8 mouse cellular contexts compared by ENCODE assay signal in the genomic region with DNA sequence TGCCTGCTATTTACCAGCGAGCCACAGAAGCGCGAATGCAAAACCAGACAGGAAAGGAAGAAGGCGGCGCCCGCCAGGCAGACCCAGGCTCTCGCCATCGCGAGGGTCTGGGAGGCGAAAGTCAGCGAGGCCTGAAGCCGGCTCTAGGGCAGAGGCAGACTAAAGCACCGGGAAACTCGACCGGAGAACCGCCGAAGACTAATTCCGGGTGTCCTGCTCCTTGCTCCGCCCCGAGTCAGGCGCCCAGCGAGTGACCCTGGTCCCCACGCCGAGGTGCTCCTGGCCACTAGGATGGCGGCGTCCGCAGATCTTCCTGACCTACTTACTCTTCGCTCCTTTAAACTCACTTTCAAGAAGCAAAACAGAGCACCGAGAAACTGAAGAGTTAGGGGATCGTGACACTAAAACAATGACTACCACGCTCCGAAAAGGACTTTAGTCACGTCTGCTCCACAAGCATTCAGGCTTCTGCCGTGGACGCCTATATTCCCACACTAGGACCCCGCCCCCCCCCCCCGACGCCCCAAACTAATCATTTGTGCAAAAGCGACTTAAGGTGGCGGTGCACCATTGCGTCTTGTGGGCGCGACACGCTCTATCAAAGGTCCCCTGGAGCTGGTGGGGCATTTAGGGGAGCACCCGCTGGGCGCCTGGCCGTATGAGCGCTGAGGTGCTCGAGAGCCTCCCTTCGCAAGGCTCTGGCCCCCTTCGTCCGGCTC. TPM values are rescaled to one million over a fixed set of nuclear protein-coding genes. Genes with fewer than 3 reads are reported as not detected.
A peak's percentile ranks its signal among the peaks of the same experiment; 100 is the strongest.
DNase-seq lines count a peak whose midpoint lies in the region; ATAC-seq and TF ChIP-seq lines count a peak whose summit lies in the region.

A gene (minus strand): TSS at position 287 of the 719 bp plus-strand sequence.
A gene (plus strand): TSS at position 621 of the 719 bp plus-strand sequence.

- H3K4me3 ChIP-seq in hindbrain, postnatal 0 days (ENCODE audit: low read length), result peak within 1 kb of the TSS; percentile 93
- peak within 1 kb of the TSS; percentile 82 for H3K4me3 ChIP-seq in left cerebral cortex, adult 2 months

- H3K9me3 ChIP-seq in hindbrain, postnatal 0 days (ENCODE audit: low read length), result no peaks in the 10 kb centered on the region

- ATAC-seq in hindbrain, postnatal 0 days, result peak; percentile 99
- ATAC-seq in megakaryocyte, adult 5-6 weeks (ENCODE audit: poor library complexity, severe bottlenecking), result peak; percentile 81

- H3K4me2 ChIP-seq in hindbrain, postnatal 0 days (ENCODE audit: low read depth, low read length), result peak within 1 kb of the TSS; percentile 84

- H3K27ac ChIP-seq in hindbrain, postnatal 0 days, result peak within 1 kb of the TSS; percentile 90
- H3K27ac ChIP-seq in left cerebral cortex, adult 2 months, result peak within 1 kb of the TSS; percentile 100

- no peaks in the 10 kb centered on the region for H3K27me3 ChIP-seq in hindbrain, postnatal 0 days (ENCODE audit: insufficient read depth, low read length)

- peak within 1 kb of the TSS; percentile 87 for H3K9ac ChIP-seq in hindbrain, postnatal 0 days (replicated peaks; ENCODE audit: low read length)

- intact Hi-C loops in left cerebral cortex, adult 2 months (cut with DNase I), result loop anchor here (5.0 kb wide), 2 partner anchors 399 to 446 kb away; a partner anchor contains a TSS

- under 1% methylated on average over 52 of the region's 52 CpGs for WGBS in hindbrain, postnatal 0 days

- peaks cover 14% of the 10 kb centered on the region for H3K4me1 ChIP-seq in hindbrain, postnatal 0 days (ENCODE audit: insufficient read depth, low read length)

- peak; percentile 63 for DNase-seq in WW6 (ENCODE audit: low read depth, low spot score)
- DNase-seq in cerebellum, postnatal 4 days (ENCODE audit: low spot score in 2 of 2), result peak; percentile 87 to 90
- peak; percentile 96 for DNase-seq in gastrocnemius, adult 18-20 months (ENCODE audit: low spot score)
- DNase-seq in hindbrain, postnatal 0 days (ENCODE audit: low spot score), result peak; percentile 98
- peak; percentile 96 to 98 for DNase-seq in left cerebral cortex, adult 2 months (ENCODE audit: extremely low spot score in 1 of 2, low spot score in 2 of 2)
- DNase-seq in right cerebral cortex, adult 2 months (ENCODE audit: low spot score in 2 of 2), result peak; percentile 97 to 98
- DNase-seq in urinary bladder, postnatal 14 days (ENCODE audit: low spot score), result peak; percentile 96

- no peak; the same call in 1 of the 2 replicates for TF ChIP-seq CTCF in hindbrain, postnatal 0 days (IDR thresholded peaks at IDR 0.05; ENCODE audit: low read depth)
- TF ChIP-seq CTCF in left cerebral cortex, adult 2 months (IDR thresholded peaks at IDR 0.05), result no peak; the same call in none of the 2 replicates

- H3K36me3 ChIP-seq in hindbrain, postnatal 0 days (ENCODE audit: insufficient read depth, low read length), result peaks cover 12% of the 10 kb centered on the region; the same call in 1 of the 2 replicates

RNA-seq across cellular contexts. Expression of the first gene that starts in this region (rescaled TPM):
- total RNA-seq in gastrocnemius, adult 18-20 months (2021), result 1 to 10 TPM; 2.8 to 3.0 TPM
- 13.5 and 14.4 TPM in 2 replicates for total RNA-seq in hindbrain, postnatal 0 days (2014; rRNA removed)
- 6.6 and 7.5 TPM in 2 replicates for polyA plus RNA-seq in hindbrain, postnatal 0 days (2015; fragmentation: Nextera tagmentation; extraction: Ambion mirVana)
- total RNA-seq in left cerebral cortex, adult 2 months (2021), result 10 to 100 TPM in 1 of 2 experiments, 1 to 10 TPM in 1; 8.2 to 11.1 TPM
- total RNA-seq in megakaryocyte, adult 5-6 weeks (2015), result 8.5 and 8.7 TPM in 2 replicates
- total RNA-seq in megakaryocyte, adult 5-6 weeks (2017), result 13.4 and 14.1 TPM in 2 replicates

RNA-seq across cellular contexts. Expression of the second gene that starts in this region (rescaled TPM):
- total RNA-seq in gastrocnemius, adult 18-20 months (2021), result 1 to 10 TPM; 5.4 to 5.6 TPM
- total RNA-seq in hindbrain, postnatal 0 days (2014; rRNA removed), result 8.4 and 10.4 TPM in 2 replicates
- polyA plus RNA-seq in hindbrain, postnatal 0 days (2015; fragmentation: Nextera tagmentation; extraction: Ambion mirVana), result 14.7 and 14.8 TPM in 2 replicates
- total RNA-seq in left cerebral cortex, adult 2 months (2021), result 10 to 100 TPM; 21.3 to 22.1 TPM
- 20.8 and 23.8 TPM in 2 replicates for total RNA-seq in megakaryocyte, adult 5-6 weeks (2015)
- total RNA-seq in megakaryocyte, adult 5-6 weeks (2017), result 4.2 and 5.9 TPM in 2 replicates

Comparison
In these comparisons a context has a peak if more than half of its experiments do, and no peak if none do; other contexts are left out.
1. Peak in every context shown above with its lines: DNase-seq, ATAC-seq, H3K4me3 ChIP-seq and H3K27ac ChIP-seq.